Mouse (Mus musculus) brain, embryonic 14.5 days (tissue): ENCODE measurements at regions not wholly inside any gene's neighbourhood (a gene's known extent, or its start where the extent isn't known, plus 50 kb on each side); places are given as distances from the start of the nearest gene placed in this dataset.

Experiments used
- CTCF ChIP-seq: fragments of 200-500 bp; IDR thresholded peaks from 2 replicates; pipeline ENCODE4 v1.5.1; 2012; ENCODE audit warnings: inconsistent platforms, mild to moderate bottlenecking, moderate library complexity, borderline replicate concordance; ENCODE audit not compliant: insufficient read depth, insufficient read length; ENCODE audit errors: extremely low read depth
- POLR2A ChIP-seq: fragments of 200-500 bp; IDR thresholded peaks from 2 replicates; pipeline ENCODE4 v1.6.1; 2012; ENCODE audit warnings: mild to moderate bottlenecking, inconsistent platforms, borderline replicate concordance; ENCODE audit not compliant: poor library complexity, insufficient read depth, insufficient read length, severe bottlenecking; ENCODE audit errors: extremely low read depth

- TF ChIP-seq CTCF: no peak
- TF ChIP-seq POLR2A: no peak
These were observed 142.7 kb upstream of the Tox3 start for GRCm38 (mm10) chr8:90490734-90491441.
